Mouse (Mus musculus) adrenal gland, adult (tissue): ENCODE data around the gene Ldlrad3.

Experiments
- DNase-seq, 2 experiments: peaks; one replicate each; pipeline ENCODE4 v3.0.0; 2022 to 2023; ENCODE audit warnings: low spot score in 1 of 2; ENCODE audit not compliant: inconsistent age in 2 of 2

Gene Ldlrad3

DNA sequence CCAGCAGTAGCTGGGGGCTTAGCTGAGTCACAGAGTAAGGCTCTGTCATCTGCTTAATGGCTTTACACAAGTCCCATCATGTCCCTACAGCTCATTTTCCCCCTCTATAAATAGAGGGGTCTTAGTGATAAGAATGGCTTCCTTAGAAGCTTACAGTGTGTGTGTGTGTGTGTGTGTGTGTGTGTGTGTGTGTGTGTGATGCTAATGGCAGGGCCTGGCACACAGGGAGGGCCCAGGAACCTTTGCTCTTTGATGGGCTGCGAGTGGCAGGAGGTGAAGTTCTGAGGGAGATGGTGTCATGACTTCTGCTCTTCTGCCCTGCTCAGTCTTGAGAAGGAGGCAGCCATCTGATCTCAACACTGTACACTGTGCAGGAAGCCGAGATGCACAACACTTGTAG is 146.2 kb downstream of the Ldlrad3 start:
- no peak for DNase-seq

- DNase-seq, result no peak
These were observed 147.1 kb downstream of the Ldlrad3 start for GRCm38 (mm10) chr2:102038895-102039667.

DNA sequence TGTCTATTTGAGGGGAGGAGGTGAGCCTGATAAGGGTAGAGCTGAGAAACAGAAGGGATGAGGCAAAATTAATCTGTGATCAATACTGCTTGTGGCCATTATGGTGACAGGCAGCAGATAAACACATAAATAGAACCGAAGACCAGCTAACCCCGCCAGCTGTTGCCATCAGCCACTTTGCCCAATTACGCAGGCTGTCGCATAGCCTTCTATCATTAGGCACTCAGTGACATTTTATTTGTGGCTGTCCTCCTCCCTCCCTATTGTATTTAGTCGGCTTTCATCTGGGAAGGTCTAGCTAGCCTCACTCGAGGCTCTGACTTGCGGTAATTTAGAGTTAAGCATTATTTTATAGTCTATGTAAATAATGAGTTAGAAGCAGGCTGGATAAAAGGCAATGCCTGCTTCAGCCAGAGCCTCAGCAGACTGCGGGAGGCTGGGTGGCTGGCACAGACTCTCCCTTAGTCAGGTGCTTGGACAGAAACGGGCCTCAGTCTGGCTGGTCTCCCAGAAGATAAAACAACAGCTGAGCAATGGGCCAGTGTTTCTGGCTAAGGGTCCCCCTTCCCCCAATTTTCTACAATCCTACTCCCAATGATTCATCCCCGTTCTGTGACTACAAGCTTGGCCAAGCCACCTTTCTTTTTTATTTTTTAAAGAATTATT is 147.8 kb downstream of the Ldlrad3 start:
- peak; percentile 24 to 47 for DNase-seq

DNA sequence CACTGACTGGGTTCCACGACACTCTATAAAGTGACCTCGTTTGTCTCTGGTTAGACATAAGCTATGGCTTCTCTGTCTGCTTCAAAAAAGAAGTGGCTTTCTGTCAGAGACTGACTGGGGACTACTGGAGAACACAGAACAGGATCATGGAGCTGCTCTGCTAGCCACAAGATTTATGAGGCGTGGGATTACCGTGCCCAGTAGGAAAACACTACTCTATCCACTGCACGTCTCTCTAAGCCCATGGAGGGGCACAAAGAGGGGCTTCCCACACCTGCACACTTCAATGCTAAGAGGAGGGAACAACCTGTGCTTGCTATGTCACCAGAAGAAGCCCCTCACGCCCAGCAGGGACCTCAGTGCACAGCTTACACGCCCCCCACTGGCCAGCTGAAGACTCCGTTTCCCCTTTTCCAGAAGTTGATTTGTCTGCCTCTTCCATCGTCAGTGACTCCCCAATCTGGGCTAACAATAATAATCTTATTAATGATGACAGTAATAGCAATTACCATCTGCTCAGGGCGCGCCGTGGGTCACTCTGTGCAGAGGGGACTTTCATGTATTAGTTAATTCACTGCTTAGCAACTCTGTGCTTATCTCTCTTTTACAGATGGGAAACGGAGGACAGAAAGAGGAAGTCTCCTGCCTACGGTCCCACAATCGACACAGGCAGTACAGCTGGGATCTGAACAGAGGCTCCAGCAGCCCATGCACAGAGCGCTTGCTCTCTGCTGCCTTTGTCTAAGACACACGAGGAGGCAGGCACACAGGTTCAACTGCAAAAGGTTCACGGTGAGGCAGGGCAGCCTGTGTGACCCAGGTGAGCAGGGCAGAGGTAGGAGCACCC is 149.3 kb downstream of the Ldlrad3 start:
- DNase-seq, result peak in 1 of 2 experiments; percentile 26

DNA sequence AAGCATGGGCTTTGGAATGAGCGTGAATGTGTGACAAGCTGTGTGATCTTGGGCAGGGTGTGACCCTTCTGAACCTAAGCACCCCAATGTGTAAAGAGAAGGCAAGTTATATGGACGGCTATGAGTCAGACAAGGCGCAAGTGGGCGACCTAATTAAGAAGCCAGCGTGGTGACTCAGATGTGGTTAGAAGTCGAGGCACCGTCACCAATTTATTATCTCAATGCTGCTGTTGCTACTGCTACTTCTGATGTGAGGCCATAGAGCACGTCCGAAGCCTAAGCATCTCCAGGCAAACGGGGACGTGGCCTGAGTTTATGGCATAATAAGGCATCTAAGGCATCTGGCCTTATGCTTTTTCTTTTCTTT is 151.7 kb downstream of the Ldlrad3 start:
- DNase-seq, result peak in 1 of 2 experiments; percentile 31

DNA sequence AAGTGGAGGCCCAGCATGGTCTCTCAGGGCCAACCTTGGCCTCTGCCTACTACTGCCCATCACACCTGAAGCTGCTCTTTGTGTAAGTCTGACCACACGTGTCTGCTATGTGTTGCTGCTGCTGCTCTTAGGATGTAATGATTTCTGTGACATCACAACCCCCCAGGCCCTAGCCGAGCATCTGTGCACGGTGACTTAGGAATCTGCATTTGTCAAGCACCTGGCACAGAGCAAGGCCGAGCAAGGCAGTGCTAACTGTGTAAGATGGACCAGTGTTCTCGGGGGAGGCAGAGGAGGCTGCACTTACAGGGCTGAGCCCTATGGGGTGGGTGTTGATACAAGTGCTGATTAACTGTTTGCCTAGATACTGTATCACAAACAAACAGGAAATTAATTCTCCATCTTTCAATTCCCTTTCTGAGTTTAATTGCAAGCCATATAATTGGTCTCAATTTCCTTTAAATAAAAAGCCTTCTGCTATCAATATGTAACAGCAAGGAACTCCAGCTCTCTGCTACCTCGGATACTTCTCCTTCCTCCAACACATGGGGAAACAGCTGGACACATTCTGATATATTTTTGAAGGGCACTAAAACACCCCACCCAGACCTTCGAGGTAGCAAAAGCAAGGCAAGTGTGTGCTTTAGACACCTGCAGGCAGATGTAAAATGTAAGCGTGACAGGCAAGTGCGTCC is 152.2 kb downstream of the Ldlrad3 start:
- peak in 1 of 2 experiments; percentile 23 for DNase-seq

DNA sequence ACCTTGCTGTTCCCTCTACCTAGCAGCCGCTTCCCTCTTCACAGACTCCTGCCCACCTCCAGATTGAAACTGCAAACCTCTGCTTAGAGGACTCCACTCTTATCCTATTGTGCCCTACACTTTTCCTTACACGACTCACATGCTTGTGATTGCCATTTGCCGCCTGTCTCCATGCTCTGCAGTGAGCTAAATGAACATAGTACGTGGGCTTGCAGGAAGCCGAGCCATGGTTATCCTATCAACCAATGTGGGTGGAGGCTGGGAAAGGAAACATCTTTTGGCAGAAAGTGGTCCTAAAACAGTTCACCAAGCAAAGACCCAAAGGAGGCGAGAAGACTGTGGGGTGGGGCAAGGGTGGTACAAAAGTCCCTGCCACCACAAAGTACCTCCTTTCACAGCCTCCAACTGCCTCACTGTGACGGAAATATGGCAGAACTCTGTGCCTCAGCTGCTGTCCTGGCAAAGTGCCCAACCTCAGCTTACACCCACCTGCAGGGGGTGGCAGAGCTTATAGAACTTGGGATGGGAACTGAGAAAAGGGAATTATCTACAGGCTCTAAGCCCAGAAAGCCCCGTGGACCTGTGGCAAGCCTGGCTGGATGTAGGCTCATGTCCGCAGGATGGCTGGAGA is 153.4 kb downstream of the Ldlrad3 start:
- DNase-seq, result no peak

GRCm38 (mm10) chr2:102030652-102031051 is 155.5 kb downstream of the Ldlrad3 start:
- DNase-seq, result peak; percentile 27 to 76

DNA sequence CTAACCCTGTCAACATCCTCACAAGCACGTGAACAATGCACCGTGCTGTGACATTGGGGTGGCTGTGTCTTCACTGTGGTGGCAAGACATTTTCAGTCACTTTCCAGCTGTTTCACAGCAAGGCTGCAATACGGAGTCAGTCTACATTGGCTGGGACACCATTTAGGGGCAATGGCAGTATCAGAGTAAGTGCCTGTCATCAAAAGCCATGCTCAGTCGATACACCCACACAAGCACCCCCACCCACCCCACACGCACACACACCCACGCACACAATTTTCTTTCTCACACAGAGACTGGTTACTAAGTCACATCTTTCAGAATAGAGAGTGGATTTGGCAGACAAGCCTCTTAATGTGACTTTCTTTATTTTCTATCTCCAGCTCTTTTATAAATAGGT is 156.0 kb downstream of the Ldlrad3 start:
- no peak for DNase-seq

DNA sequence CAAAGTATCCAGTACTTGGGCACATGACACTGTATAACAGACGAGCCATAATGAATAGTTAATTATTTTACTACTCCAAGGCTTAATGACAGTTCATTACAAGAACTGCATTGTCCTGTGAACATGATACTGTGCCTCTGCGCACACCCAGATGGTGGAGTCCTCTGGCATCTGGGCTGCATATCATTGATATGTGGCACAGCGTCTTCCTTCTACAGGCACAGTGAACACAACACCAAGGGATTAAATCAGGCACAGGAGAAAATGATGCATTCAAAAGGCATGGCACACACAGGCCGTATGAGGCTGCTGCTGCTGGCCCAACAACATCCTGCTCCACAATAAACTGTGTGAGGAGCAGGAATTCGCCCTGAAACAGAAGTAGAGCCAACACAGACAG is 156.5 kb downstream of the Ldlrad3 start:
- no peak for DNase-seq

- DNase-seq, result no peak
These were observed 158.9 kb downstream of the Ldlrad3 start for GRCm38 (mm10) chr2:102027265-102027664.

GRCm38 (mm10) chr2:102026156-102026555 is 160.0 kb downstream of the Ldlrad3 start:
- no peak for DNase-seq

- no peak for DNase-seq
These were observed 161.7 kb downstream of the Ldlrad3 start for GRCm38 (mm10) chr2:102024483-102024882.

DNA sequence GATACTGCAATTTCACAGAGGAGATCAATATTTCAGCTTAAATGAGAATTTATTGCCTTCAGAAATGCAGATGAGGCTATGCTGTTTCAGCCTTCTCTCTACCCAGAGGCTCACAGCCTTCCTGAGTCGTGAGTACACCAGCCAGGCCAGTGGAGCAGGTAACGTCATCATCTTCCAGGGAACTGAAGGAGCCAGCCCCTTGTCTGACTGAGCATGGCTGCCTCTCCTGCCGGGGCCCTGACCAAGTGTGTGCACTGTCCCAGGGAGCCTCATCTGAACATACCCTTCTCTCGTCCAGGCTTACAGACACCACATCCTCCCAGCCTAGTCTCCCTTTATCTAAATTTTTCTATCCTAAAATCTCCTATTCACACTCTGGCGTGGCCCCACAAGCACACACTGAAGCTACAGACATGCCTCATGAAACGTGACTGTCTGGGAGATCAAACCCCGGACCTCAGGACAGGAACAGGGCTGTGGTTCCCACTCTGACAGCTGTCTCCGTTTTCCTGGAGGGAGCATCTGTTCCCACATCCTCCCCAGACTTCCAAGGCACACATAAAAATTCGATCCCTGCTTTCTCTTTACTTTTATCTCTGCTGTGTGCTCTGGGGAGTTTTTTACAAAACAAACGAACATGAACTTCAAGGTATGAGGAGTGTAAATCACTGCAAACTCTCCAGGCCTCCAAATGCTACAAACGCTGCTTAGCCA is 164.7 kb downstream of the Ldlrad3 start:
- DNase-seq, result no peak

- no peak for DNase-seq
These were observed 165.6 kb downstream of the Ldlrad3 start for GRCm38 (mm10) chr2:102020546-102020945.

GRCm38 (mm10) chr2:102014538-102015113 is 171.6 kb downstream of the Ldlrad3 start:
- DNase-seq, result no peak

DNA sequence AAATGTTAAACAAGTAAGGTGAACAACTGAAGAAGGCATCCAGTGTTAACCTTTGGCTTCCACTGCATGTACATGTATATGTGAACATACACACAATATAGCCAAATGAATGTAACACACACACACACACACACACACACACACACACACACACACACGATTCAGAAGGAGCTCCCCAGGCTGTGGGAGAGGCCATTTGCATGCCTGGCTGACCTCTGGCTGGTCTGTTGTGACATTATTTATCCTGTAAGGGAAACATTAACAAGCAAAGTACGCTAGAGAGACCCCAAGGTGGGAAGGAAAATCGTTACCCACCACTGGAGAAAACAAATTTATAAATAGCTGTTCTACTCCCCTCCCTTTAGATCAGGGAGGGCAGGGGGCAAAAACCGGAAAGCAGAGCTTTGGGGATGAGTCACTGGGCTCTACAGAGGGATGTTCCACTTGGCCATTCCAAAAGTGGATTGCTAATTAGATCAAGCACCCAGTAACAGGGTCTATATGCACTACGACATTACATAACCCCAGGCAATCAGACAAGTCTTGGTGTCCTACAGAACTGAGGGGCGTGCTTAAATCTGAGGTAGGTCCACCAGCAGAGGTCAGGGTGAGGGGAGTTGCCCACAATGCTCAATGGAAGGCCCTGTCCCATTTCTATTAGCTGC is 174.7 kb downstream of the Ldlrad3 start:
- no peak for DNase-seq

DNA sequence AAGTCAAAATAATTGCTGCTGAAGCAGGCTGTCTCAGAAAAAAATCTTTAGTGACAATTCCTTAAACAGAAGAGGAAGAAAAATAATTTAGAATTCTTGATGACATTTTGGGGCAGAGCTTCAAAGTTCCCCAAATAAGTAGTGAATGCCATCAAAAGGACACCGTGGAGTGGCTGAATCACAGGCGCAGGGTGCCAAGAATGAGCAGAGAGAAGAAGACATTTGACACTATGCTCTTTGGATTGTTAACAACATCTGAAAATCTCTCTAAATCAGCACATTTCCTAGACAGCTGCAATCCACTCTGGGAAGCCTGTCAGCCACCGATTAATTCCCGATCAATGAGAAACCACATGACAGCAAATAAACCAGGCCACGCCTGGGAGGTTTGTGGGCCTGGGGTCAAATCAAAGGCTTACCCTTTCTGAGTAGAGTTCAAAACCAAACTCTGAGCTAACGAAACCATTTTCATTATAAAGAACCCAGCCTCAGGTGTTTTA is 176.4 kb downstream of the Ldlrad3 start:
- no peak for DNase-seq

GRCm38 (mm10) chr2:102006143-102006542 is 180.0 kb downstream of the Ldlrad3 start:
- no peak for DNase-seq
